24 mouse cellular contexts compared by ENCODE assay signal in the genomic region with DNA sequence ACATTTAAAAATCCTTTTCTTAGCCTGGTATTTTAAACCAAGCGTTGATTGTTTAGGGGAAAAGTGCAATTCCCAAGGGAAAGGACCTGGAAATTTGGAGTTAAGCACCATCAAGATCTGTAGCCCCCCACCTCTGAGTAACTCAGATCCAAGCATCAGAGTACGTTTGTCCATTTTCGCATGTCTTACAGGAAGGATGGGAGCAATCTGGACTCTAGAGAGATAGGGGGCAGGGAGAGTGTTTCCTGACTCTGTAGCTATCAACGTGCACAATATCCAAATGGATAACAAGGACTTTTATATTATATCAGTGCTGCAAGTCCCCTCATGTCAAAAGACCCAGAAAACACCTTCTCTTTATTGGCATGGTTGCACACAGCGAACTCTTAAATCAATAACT. TPM values are rescaled to one million over a fixed set of nuclear protein-coding genes. Genes with fewer than 3 reads are reported as not detected.
"Had no signal": no experiment of that assay in that cellular context is flagged by ENCODE, and none has a peak within 500 bp of the region (broad histone marks: within the 10 kb centered on the region; RNA-seq: fewer than 3 reads in every experiment).

No protein-coding gene starts in this region.

- H3K4me3 ChIP-seq: liver, embryonic 12.5 days; megakaryocyte, embryonic 14.5 days; neural tube, embryonic 12.5 days; stomach, embryonic 15.5 days had no signal

- H3K4me2 ChIP-seq: liver, embryonic 12.5 days; lung, embryonic 14.5 days; neural tube, embryonic 12.5 days; stomach, embryonic 15.5 days had no signal

- DNase-seq: lung, adult 18-20 months; lung, postnatal 14 days; lung, postnatal 36 days; right cerebral cortex, postnatal 14 days; thymus, postnatal 14 days; thymus, postnatal 36 days had no signal

- H3K9ac ChIP-seq: liver, embryonic 12.5 days; liver, embryonic 14.5 days; lung, embryonic 14.5 days; neural tube, embryonic 12.5 days; stomach, embryonic 15.5 days had no signal

- H3K4me1 ChIP-seq: liver, embryonic 12.5 days; megakaryocyte, embryonic 14.5 days; neural tube, embryonic 12.5 days; stomach, embryonic 15.5 days had no signal

- H3K27ac ChIP-seq: liver, embryonic 12.5 days; liver, embryonic 14.5 days; macrophage; neural tube, embryonic 12.5 days; stomach, embryonic 15.5 days; stomach, postnatal 0 days had no signal

- H3K36me3 ChIP-seq: liver, embryonic 12.5 days; neural tube, embryonic 12.5 days; stomach, embryonic 15.5 days had no signal

- H3K9me3 ChIP-seq: liver, embryonic 12.5 days; megakaryocyte, embryonic 14.5 days; neural tube, embryonic 12.5 days; stomach, embryonic 15.5 days had no signal

- ATAC-seq: liver, embryonic 12.5 days had no signal

RNA-seq across cellular contexts. Expression of a gene that starts 7.4 kb away (rescaled TPM):
- total RNA-seq: liver, adult 2 months; megakaryocyte progenitor cell, adult 5-6 weeks; monocyte, adult 5-6 weeks; neutrophil, adult 5-6 weeks had no signal
- polyA plus RNA-seq: liver, embryonic 12.5 days; liver, embryonic 14.5 days; liver, embryonic 16.5 days; lung, embryonic 14.5 days; lung, embryonic 16.5 days; macrophage; neural tube, embryonic 12.5 days; neural tube, embryonic 14.5 days; spleen, adult 2 months; stomach, postnatal 0 days; testis, adult 2 months; thymus, postnatal 0 days had no signal
